Mouse (Mus musculus) limb, embryonic 14.5 days (tissue): ENCODE measurements at regions not wholly inside any gene's neighbourhood (a gene's known extent, or its start where the extent isn't known, plus 50 kb on each side); places are given as distances from the start of the nearest gene placed in this dataset.

Source experiments
- ATAC-seq: fragments of 200-750 bp; cut with Nextera tagmentation; 2 replicates; pipeline ENCODE4 v1.8.0; 2017; ENCODE audit warnings: low read depth, moderate number of reproducible peaks, moderate TSS enrichment; ENCODE audit not compliant: low FRiP score
- DNase-seq: peaks from one replicate; pipeline ENCODE4 v3.0.0-alpha.2; 2015; ENCODE audit warnings: low spot score
- H3K27ac ChIP-seq: fragments of 300-500 bp; sonication (generic); replicated peaks from 2 replicates; pipeline ENCODE4 v1.5.1; 2014; ENCODE audit warnings: low read depth, mild to moderate bottlenecking, low read length, moderate library complexity, mixed read lengths
- H3K27me3 ChIP-seq: fragments of 300-500 bp; sonication (generic); 2 replicates; pipeline ENCODE4 v1.6.1; 2014; ENCODE audit warnings: low read length, mixed read lengths; ENCODE audit not compliant: control insufficient read depth, insufficient read depth
- H3K36me3 ChIP-seq: fragments of 300-500 bp; sonication (generic); 2 replicates; pipeline ENCODE4 v1.6.1; 2014; ENCODE audit warnings: mild to moderate bottlenecking, low read length, moderate library complexity, mixed read lengths; ENCODE audit not compliant: control insufficient read depth, insufficient read depth
- H3K4me1 ChIP-seq: fragments of 300-500 bp; sonication (generic); 2 replicates; pipeline ENCODE4 v1.6.1; 2014; ENCODE audit warnings: antibody characterized with exemption, low read length, mixed read lengths; ENCODE audit not compliant: control insufficient read depth, insufficient read depth
- H3K4me2 ChIP-seq: fragments of 300-500 bp; sonication (generic); replicated peaks from 2 replicates; pipeline ENCODE4 v1.6.1; 2014; ENCODE audit warnings: low read depth, mild to moderate bottlenecking, low read length, moderate library complexity; ENCODE audit not compliant: severe bottlenecking
- H3K4me3 ChIP-seq: fragments of 300-500 bp; sonication (generic); replicated peaks from 2 replicates; pipeline ENCODE4 v1.5.1; 2014; ENCODE audit warnings: low read length
- H3K9ac ChIP-seq: fragments of 300-500 bp; sonication (generic); 2 replicates; pipeline ENCODE4 v1.6.1; 2014; ENCODE audit warnings: mild to moderate bottlenecking, low read depth, low read length, moderate library complexity; ENCODE audit not compliant: severe bottlenecking
- H3K9me3 ChIP-seq: fragments of 300-500 bp; sonication (generic); 2 replicates; pipeline ENCODE4 v1.6.1; 2016; ENCODE audit warnings: low read length; ENCODE audit not compliant: control insufficient read depth
- POLR2A ChIP-seq: fragments of 200-500 bp; IDR thresholded peaks from 2 replicates; pipeline ENCODE4 v1.8.0; 2012; ENCODE audit warnings: inconsistent platforms, mild to moderate bottlenecking, moderate library complexity, borderline replicate concordance; ENCODE audit not compliant: insufficient read depth, insufficient read length; ENCODE audit errors: extremely low read depth
- WGBS: fragments of 180-500 bp; shearing (Covaris S2); extraction: QIAGEN DNeasy Blood & Tissue Kit; methylation state at CpG from one replicate; pipeline ENCODE4 v1.1.7; 2014; 5-methylcytosine and 5-hydroxymethylcytosine counted together

DNA sequence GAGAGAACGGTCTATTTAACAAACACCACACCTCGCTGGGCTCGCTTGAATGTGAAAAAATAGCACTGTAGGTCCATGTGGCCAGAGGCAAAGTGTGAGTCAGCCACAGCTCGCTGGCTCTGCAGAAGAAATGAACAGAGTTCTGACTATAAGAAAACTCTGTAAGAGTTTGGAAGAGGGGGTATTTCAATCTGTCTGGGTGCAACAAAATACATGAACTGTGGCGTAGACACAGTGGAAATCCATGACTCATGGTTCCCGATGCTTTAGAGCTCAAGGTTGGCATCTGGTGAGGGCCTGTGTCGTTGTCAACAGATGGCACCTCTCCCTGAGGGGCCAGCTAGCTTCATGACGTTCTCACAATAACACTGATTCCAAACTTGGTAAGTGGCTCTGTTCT, 1147.4 kb upstream of the Gulo start:
- no peak overlapping the region for H3K27ac ChIP-seq
- ATAC-seq = no peak

DNA sequence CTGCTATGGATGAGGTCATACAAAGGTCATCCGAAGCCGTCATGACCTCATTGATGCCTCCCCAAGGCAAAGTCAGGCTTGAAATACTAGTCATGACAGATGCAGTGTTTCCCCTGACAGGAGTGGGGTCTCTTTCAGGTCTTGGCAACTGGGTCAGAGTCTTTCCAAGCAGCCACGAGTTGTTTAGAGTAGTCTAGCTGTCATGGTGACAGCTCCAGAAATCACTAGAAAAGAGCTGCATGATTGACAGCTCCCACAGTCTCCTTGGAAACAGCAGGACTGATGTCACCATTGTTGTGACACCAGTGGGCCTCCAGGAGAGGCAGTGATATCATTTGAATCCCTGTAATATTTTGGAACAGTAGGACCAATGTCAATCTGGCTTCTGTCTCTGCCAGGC, 1144.6 kb upstream of the Gulo start:
- Histone ChIP-seq H3K36me3 (no peaks in the 10 kb centered on the region), H3K4me3 (no peak overlapping the region), H3K4me2 (no peak overlapping the region), H3K27me3 (no peaks in the 10 kb centered on the region), H3K9ac (no peak overlapping the region), H3K9me3 (no peaks in the 10 kb centered on the region), H3K4me1 (no peaks in the 10 kb centered on the region), H3K27ac (no peak overlapping the region)
- 53% methylated on average over 3 of the region's 3 CpGs for WGBS
- no peak for DNase-seq
- no peak for ATAC-seq
- no peak for TF ChIP-seq POLR2A

More for the DNA sequence above, 1147.4 kb upstream of the Gulo start:
- no peaks in the 10 kb centered on the region for H3K9me3 ChIP-seq
- no peak for TF ChIP-seq POLR2A
- DNase-seq = no peak
- no peak overlapping the region for H3K9ac ChIP-seq
- no peaks in the 10 kb centered on the region for H3K36me3 ChIP-seq
- no peak overlapping the region for H3K4me2 ChIP-seq
- 67% methylated on average over 8 of the region's 8 CpGs for WGBS
- H3K4me1 ChIP-seq = no peaks in the 10 kb centered on the region
- H3K4me3 ChIP-seq = no peak overlapping the region
- H3K27me3 ChIP-seq = no peaks in the 10 kb centered on the region

DNA sequence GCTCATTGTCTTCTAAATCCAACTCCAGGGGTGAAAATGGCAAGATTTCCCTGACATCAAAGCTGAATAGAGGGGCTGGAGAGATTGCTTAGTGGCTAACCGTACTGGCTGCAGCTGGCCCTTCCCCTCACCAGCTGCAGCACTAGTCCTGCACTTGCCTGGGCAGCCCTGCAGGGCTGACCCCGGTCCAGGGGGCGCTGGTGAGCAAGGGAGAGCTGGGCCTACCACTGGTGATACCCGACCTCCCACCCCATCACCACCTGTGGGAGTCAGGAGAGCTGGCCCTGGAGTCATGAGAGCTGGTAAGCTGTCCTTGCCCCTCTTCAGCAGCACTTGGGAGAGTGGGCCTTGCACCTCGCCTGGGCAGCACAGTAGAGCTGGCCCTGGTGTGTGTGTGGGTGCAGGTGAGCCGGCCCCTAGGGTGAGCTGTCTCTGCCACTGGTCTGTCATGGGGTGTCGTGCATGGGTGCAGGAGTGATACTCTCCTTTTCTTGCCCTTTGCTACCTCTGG, 1141.0 kb upstream of the Gulo start:
- no peak for TF ChIP-seq POLR2A
- H3K36me3 ChIP-seq = no peaks in the 10 kb centered on the region
- ATAC-seq = no peak
- no peaks in the 10 kb centered on the region; the same call in 1 of the 2 replicates for H3K4me1 ChIP-seq
- H3K4me3 ChIP-seq = no peak overlapping the region
- WGBS = 48% methylated on average over 6 of the region's 7 CpGs
- H3K9me3 ChIP-seq = no peaks in the 10 kb centered on the region
- no peak for DNase-seq
- H3K27me3 ChIP-seq = no peaks in the 10 kb centered on the region
- H3K9ac ChIP-seq = no peak overlapping the region
- H3K4me2 ChIP-seq = no peak overlapping the region
- H3K27ac ChIP-seq = no peak overlapping the region

DNA sequence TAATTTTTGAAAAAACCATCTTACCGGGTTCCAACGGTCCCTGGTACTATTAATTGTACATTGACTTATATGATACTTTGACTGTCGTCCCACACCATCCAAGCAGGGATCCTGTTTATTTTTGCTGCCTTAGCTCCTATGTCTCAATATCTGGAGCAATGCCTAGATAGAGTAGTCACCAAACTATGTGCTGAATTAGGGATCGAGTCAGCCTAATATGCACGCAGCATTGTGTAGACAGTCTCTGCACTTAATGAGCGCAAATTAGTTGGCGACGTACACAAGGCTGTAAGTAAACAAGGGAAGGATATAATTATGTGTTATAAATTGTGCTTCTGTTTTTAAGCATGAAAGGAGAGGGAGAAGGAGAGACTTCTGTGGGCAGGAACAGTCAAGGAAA, 1140.1 kb upstream of the Gulo start:
- no peak overlapping the region for H3K27ac ChIP-seq
- no peak overlapping the region for H3K9ac ChIP-seq
- ATAC-seq (no peak), DNase-seq (no peak)
- H3K4me2 ChIP-seq = no peak overlapping the region
- no peaks in the 10 kb centered on the region for H3K27me3 ChIP-seq
- TF ChIP-seq POLR2A = no peak
- H3K9me3 ChIP-seq = no peaks in the 10 kb centered on the region
- 62% methylated on average over 8 of the region's 8 CpGs for WGBS
- H3K4me3 ChIP-seq = no peak overlapping the region
- peaks cover 8% of the 10 kb centered on the region for H3K4me1 ChIP-seq
- H3K36me3 ChIP-seq = no peaks in the 10 kb centered on the region

DNA sequence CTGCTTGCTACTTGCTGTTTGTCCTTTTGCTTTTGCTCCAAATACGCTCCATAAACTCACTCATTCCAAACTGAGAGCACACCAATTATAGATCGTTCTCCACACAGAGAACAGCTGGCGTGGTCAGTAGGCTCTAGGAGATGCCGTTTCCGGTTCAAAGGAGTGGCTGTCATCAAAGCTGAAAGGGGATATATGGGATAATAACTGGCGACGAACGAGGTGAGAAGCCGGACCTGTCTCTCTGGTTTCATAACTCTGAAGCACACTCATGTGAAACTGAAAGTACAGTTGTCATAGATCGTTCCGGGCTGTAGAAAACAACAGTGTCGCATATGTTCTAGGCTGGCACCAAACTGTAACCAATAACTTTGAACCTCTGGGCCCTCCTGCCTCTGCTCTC, 1137.6 kb upstream of the Gulo start:
- ATAC-seq = no peak
- Histone ChIP-seq H3K9me3 (no peaks in the 10 kb centered on the region), H3K27me3 (no peaks in the 10 kb centered on the region), H3K4me3 (no peak overlapping the region), H3K4me1 (peaks cover 25% of the 10 kb centered on the region), H3K36me3 (no peaks in the 10 kb centered on the region), H3K4me2 (no peak overlapping the region), H3K9ac (no peak overlapping the region), H3K27ac (no peak overlapping the region)
- 64% methylated on average over 12 of the region's 12 CpGs for WGBS
- no peak for DNase-seq
- TF ChIP-seq POLR2A = no peak

DNA sequence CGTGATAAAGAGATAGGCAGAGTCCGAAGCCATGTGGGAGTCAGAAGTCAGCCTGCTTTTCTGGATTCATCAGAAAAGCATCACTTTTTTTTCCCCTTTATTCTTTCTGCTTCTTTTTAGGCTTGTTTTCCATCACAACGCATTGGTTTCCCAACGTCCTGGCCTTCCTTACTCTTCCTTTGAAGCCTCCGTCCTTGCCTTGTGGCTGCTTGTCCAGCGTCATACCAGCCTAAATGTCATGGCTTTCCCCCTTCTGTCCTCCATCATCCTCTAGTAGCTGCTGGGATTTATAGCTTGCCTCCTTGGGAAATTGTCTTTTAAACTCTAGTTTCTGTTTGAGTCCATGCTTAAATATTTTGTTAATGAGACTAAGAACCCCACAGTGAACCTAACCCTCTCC, 1136.0 kb upstream of the Gulo start:
- Histone ChIP-seq H3K4me3 (no peak overlapping the region), H3K9ac (no peak overlapping the region), H3K4me2 (no peak overlapping the region), H3K9me3 (no peaks in the 10 kb centered on the region), H3K27ac (no peak overlapping the region), H3K36me3 (no peaks in the 10 kb centered on the region), H3K4me1 (peaks cover 29% of the 10 kb centered on the region), H3K27me3 (no peaks in the 10 kb centered on the region)
- ATAC-seq = no peak
- no peak for DNase-seq
- WGBS = 95% methylated on average over 6 of the region's 6 CpGs
- TF ChIP-seq POLR2A = no peak
